Comparison of ENCODE assay signal across 16 mouse cellular contexts in genomic region chr7:143380466-143381073, GRCm38 (mm10).
"Had no signal": no experiment of that assay in that cellular context is flagged by ENCODE, and none has a peak within 500 bp of the region (broad histone marks: within the 10 kb centered on the region; RNA-seq: fewer than 3 reads in every experiment).

No protein-coding gene starts in this region.

- H3K4me1 ChIP-seq: neural tube, embryonic 15.5 days had no signal

- H3K4me3 ChIP-seq: neural tube, embryonic 12.5 days; neural tube, embryonic 15.5 days had no signal

- H3K36me3 ChIP-seq: neural tube, embryonic 12.5 days; neural tube, embryonic 15.5 days had no signal

- H3K27ac ChIP-seq: liver, embryonic 14.5 days; macrophage; neural tube, embryonic 12.5 days; neural tube, embryonic 15.5 days had no signal

- H3K27me3 ChIP-seq: neural tube, embryonic 12.5 days; neural tube, embryonic 15.5 days had no signal

- H3K9me3 ChIP-seq: neural tube, embryonic 12.5 days; neural tube, embryonic 15.5 days had no signal

- H3K9ac ChIP-seq: liver, embryonic 14.5 days; liver, postnatal 0 days; lung, embryonic 14.5 days; neural tube, embryonic 12.5 days; neural tube, embryonic 15.5 days had no signal

- H3K4me2 ChIP-seq: liver, embryonic 11.5 days; lung, embryonic 14.5 days; neural tube, embryonic 12.5 days; neural tube, embryonic 15.5 days had no signal

- ATAC-seq: intestine, postnatal 0 days; liver, postnatal 0 days; lung, postnatal 0 days had no signal

- DNase-seq: kidney, adult 8-10 months; kidney, postnatal 14 days; kidney, postnatal 4 days; left cerebral cortex, postnatal 4 days; liver, postnatal 0 days; lung, embryonic 14.5 days; midbrain, embryonic 14.5 days; thymus, adult 18-20 months; thymus, postnatal 36 days had no signal
